Mouse (Mus musculus) megakaryocyte, embryonic 14.5 days (primary cell): ENCODE measurements around the gene Adam21.

ENCODE experiments used
- FLI1 ChIP-seq: IDR thresholded peaks from 2 replicates; pipeline ENCODE4 v1.6.1; 2012; ENCODE audit warnings: low read length, inconsistent platforms, mixed read lengths
- GATA1 ChIP-seq: IDR thresholded peaks from 3 replicates; pipeline ENCODE4 v1.6.1; 2012; ENCODE audit warnings: mixed read lengths, low read length, inconsistent platforms, borderline replicate concordance

DNA sequence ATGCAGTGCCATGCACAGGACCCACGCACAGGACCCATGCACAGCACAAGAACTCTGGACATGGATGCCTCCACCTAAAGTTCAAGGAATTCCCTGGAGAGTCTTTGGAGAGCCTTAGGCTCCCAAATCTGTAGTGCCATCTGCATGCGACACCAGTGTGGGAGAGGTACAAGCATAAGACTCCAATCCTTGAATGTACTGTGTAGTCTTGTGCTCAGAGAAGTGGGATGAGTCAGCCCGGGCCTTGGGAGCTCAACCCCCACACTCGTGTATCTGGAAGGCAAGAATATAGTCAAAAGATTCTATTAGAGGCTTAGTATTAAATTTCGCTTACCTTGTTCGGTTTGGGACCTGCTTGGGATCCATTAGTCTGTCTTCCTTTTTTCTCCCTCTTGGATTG lies 47.5 kb upstream of the Adam21 start:
- TF ChIP-seq GATA1 (no peak), FLI1 (no peak)
